Mouse (Mus musculus) thymus, postnatal 10 days (tissue): ENCODE data around the gene Zfp541.
A peak's percentile ranks its signal among the peaks of the same experiment; 100 is the strongest.

Experiments used
- DNase-seq, 2 experiments: peaks; one replicate each; pipeline ENCODE4 v3.0.0; 2021; ENCODE audit warnings: low spot score in 2 of 2

Zfp541 gene

DNA sequence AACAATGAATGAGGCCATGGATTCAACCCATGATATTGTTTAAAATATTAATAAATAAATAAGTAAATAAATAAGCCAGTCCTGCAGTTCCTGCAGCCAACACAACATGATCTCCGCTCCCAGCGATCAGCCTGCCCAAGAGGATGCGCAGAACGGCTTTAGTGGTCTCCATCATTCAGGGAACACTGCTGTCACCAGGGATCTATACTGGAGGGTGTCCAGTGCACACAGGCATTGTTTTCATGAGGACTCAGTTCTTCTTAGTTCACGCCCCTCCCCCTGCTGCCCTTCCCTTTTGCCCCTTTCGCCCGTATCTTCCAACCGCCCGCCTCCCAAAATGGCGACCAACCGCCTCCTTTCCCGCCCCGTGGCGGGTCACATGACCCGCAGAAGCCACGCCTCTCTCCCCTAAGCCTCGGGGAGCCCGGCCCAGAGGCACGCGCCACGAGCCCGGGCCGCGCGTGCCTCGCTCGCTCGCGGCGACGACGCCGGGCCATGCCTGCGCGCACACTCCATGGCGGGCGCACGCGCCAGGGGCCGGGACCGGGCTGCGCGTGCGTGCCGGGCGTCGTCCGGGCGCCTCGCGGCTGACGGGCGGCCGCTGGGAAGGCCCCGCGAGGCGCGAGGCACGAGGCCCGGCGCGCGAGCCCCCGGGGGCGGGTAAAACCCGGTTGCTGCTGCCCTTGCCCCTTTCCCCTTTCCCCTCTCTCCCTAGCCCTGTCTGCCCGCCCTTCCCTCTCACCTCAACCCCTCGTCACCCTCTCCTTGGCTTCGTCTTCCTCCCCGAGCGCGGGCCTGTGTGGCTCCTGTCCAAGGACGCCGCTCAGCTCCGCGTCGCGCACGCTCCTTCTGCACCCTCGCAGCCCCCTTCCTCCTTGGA, at the start of gene Zfp541:
Gene Zfp541 (plus strand): TSS at position 596 of the 880 bp plus-strand sequence.
- DNase-seq = no peak

DNA sequence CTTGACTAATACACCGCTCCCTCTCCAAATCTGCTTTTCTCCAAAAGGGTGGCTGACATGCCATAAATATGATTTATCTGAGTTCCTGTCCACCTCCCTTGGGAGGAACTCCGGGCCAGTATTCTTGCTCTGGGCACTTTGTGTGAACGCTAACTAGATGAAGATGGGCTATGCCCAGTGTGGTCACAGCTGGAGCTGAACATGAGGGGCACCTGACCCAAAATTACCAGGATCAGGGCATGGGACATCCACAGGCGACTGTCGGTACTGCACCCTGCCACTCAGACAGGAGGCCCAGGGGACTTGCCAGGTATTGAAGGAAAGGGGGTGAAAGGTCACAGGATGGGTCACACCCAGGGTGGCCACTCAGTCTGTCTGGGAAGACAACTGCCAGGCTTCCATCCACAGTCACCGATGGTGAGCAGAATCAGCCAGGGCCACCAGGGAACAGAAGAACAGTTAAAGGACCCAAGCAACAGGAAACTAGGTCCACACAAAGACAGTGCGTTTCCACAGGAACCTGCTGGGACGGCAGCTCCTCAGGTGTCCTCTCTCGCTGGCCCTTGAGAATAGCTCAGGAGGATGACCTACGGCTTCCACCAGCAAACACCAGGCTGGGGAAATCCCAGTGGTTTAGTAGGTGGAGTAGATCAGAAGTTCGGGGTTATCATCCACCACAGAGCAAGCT, 48.9 kb upstream of the Zfp541 start:
- peak; percentile 28 to 49 for DNase-seq

GRCm38 (mm10) chr7:16013722-16014275, 47.8 kb upstream of the Zfp541 start:
- no peak for DNase-seq

- no peak for DNase-seq
Observed at GRCm38 (mm10) chr7:16014521-16015175, 47.0 kb upstream of the Zfp541 start.

GRCm38 (mm10) chr7:16015384-16015783, 46.2 kb upstream of the Zfp541 start:
- no peak for DNase-seq

DNA sequence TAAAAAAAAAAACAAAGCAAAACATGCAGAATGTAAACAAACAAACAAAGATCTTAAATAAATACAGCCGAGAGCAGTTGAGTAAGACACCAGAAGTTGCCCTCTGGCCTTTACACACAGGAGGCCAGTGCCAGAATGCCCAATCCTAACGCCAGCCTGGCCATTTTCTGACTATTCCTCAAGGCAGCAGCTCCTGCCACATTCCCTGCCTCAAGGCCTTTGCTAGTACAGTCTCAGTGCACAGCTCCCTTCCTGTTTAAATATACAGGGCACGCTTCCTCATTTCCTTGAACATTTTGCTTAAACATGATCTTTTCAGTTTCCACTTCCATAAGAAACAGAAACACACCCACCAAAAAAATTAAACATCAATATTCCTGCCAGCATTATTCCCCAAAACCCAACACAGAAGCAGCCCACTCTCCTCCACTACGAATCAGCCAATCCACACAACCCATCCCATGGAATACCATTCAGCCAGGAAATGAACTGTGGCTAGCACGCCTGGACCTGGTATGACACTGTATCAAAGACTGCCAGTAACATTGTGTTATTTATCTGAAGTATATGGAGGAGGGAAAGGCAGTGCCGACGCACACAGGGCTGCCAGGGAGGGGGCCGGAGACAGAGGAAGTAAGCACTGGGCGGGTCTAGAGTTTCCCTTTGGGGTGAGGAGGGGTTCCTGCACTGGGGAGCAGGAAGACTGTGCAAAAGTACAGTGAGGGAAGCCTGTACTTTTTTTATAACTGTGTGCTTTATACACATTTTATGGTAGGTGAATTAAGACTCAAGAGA, 43.4 kb upstream of the Zfp541 start:
- peak; percentile 43 to 46 for DNase-seq

GRCm38 (mm10) chr7:16019256-16020094, 42.1 kb upstream of the Zfp541 start:
- DNase-seq = no peak

DNA sequence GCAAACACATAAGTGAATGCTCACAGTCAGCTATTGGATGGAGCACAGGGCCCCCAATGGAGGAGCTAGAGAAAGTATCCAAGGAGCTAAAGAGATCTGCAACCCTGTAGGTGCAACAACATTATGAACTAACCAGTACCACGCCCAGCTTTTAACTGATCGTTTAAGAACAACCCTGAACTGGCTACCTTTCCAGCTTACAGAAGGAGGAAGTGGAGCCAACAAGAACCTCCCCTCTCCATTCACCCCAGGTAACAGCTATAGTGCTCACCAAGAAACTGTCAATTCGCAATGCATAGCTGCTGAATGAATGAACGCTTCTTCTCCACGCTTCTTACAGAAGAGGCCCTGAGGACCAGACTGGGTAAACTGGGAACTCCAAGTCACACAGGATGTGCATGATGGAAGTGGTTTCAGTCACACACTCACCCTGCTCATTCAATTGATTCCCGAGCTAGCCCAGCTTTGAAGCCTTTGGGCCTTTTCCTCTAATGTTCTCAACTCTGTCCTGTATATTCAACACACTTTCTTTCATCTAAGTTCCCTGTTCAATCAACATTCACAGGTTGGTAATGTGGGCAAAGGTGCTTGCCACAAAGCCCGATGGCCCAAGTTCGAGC, 36.9 kb upstream of the Zfp541 start:
- no peak for DNase-seq

DNA sequence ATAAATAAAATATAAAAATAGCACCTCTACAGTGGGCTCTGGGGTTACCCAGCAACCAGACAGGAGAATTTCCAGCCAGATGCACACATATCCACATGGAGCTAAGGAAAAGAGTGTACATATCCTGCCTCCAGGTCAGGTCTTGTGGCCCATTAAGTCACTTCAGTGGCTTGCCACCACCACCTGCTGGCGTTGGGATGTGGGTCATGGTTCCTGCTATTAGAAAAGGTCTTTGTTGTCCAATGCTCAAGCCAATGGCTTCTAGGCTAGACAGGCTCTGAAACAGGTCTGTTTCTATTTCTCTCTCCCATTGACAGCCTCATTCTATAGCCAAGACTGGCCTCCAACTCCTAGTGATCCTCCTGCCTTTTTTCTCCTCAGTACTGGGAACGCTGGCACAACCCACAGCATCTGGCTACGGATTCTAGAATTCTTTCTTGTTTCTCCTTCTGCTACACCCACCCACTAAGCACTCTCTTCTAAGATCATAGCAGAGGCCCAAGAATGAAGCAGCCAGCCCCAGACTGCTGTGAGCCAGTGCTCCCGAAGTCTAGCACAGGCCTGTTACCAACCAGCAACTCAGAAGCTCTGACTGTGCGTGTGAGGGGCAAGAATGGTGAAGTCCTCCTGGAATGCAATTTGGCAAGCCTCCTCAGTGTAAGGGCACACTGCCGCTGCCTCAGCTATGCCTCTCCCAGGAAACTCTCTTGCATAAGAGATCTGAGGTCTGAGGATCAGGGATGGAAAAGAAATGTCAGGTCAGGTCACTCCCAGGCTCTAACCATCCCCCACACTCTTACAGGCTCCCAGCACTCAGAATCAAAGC, 33.3 kb upstream of the Zfp541 start:
- DNase-seq = no peak

GRCm38 (mm10) chr7:16031072-16031471, 30.5 kb upstream of the Zfp541 start:
- DNase-seq = no peak

DNA sequence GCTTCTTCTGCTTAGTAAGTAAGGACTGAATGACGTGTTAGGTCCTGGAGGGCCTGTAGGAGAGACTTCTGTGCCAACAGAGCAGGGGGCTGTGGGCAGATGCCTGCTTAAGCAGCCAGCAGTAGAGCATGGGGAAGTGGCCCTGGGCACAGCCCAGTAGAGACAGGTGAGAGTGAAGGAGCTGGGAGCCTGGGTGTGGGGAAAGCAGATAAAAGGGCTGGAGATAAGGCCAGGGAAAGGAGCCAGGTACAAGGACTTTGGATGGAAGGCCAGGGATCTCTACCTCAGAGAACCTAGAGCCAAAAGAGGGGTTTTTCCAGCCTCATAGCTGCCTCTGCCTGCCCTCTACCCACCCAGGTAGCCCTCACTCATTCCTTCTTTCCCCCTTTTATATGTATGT, 28.6 kb upstream of the Zfp541 start:
- DNase-seq = no peak

- DNase-seq = no peak
Observed at GRCm38 (mm10) chr7:16033580-16034461, 27.8 kb upstream of the Zfp541 start.

DNA sequence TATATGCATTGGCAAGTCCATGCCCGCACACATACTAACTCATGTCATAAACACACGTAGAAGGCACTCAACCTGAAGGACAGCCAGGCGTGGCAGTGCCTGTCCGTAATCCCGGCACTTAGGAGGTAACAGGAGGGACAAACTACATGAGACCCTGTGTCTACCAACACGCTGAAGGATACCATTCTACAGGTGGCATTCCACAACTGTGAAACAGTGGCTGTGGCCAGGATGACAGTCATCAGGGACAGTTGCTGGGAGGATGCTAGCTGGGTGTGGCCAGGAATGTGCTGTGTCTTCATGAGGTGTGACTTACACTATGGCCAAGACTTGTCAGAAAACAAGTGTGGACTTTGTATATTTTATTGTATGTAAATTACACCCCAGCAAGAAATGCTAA, 24.6 kb upstream of the Zfp541 start:
- DNase-seq = no peak

GRCm38 (mm10) chr7:16039363-16039762, 22.3 kb upstream of the Zfp541 start:
- no peak for DNase-seq

GRCm38 (mm10) chr7:16041208-16041607, 20.4 kb upstream of the Zfp541 start:
- DNase-seq = no peak

- DNase-seq = no peak
Observed at GRCm38 (mm10) chr7:16042850-16043775, 18.5 kb upstream of the Zfp541 start.

GRCm38 (mm10) chr7:16043861-16044435, 17.7 kb upstream of the Zfp541 start:
- DNase-seq = no peak
